Mouse (Mus musculus) small intestine, adult 2 months (tissue): ENCODE results near the gene Arfgef3. TPM values are rescaled to one million over a fixed set of nuclear protein-coding genes. Genes with fewer than 3 reads are reported as not detected.

Experiments used
- H3K27ac ChIP-seq: fragments of 200-500 bp; 2 replicates; pipeline ENCODE4 v1.5.1; 2012; ENCODE audit warnings: low read depth, low read length, control low read depth, inconsistent platforms; ENCODE audit not compliant: insufficient read depth
- H3K27me3 ChIP-seq: fragments of 200-500 bp; 2 replicates; pipeline ENCODE4 v1.6.1; 2012; ENCODE audit warnings: mild to moderate bottlenecking, moderate library complexity, low read length, inconsistent platforms; ENCODE audit not compliant: control insufficient read depth, insufficient read depth
- H3K36me3 ChIP-seq: fragments of 200-500 bp; 2 replicates; pipeline ENCODE4 v1.6.1; 2012; ENCODE audit warnings: mild to moderate bottlenecking, low read length, control low read depth, inconsistent platforms; ENCODE audit not compliant: control insufficient read depth, insufficient read depth
- H3K4me1 ChIP-seq: fragments of 200-500 bp; 2 replicates; pipeline ENCODE4 v1.6.1; 2012; ENCODE audit warnings: low read length, inconsistent platforms, mixed read lengths; ENCODE audit not compliant: control insufficient read depth, insufficient read depth, insufficient read length
- H3K4me3 ChIP-seq: fragments of 200-500 bp; 2 replicates; pipeline ENCODE4 v1.5.1; 2012; ENCODE audit warnings: low read depth, mild to moderate bottlenecking, control low read depth, inconsistent platforms, low read length, moderate library complexity
- CTCF ChIP-seq: fragments of 200-500 bp; IDR thresholded peaks from 2 replicates; pipeline ENCODE4 v1.5.1; 2012; ENCODE audit warnings: low read depth, mild to moderate bottlenecking, control low read depth, inconsistent platforms, low read length, moderate library complexity, mixed read lengths; ENCODE audit not compliant: insufficient replicate concordance, insufficient read length; ENCODE audit errors: extremely low read depth
- POLR2A ChIP-seq: fragments of 200-500 bp; IDR thresholded peaks from 2 replicates; pipeline ENCODE4 v1.6.1; 2012; ENCODE audit warnings: low read depth, mild to moderate bottlenecking, control low read depth, inconsistent platforms, low read length, moderate library complexity
- WGBS: fragments of 180-500 bp; shearing (Covaris S2); methylation state at CpG from one replicate; pipeline ENCODE4 v1.1.7; 2018; 5-methylcytosine and 5-hydroxymethylcytosine counted together
- polyA plus RNA-seq: library from polyadenylated mRNA; depleted of rRNA; stranded (reverse); fragments of >200 nt; gene quantifications from 2 replicates; pipeline ENCODE4 v1.2.3, GENCODE M21; 2012

The Arfgef3 gene
- polyA plus RNA-seq, 1 experiment = 2.0 TPM

GRCm38 (mm10) chr10:18688234-18688633 is 55.5 kb downstream of the Arfgef3 start:
- Histone ChIP-seq H3K36me3 (no peaks in the 10 kb centered on the region), H3K4me3 (no peak overlapping the region), H3K27me3 (no peaks in the 10 kb centered on the region), H3K27ac (no peak overlapping the region), H3K4me1 (peaks cover 2% of the 10 kb centered on the region; the same call in 1 of the 2 replicates)
- WGBS = 29% methylated on average over 2 of the region's 2 CpGs
- no peak for TF ChIP-seq CTCF
- no peak for TF ChIP-seq POLR2A

GRCm38 (mm10) chr10:18681385-18681954 is 62.3 kb downstream of the Arfgef3 start:
- peak overlapping the region; percentile 55 for H3K27ac ChIP-seq
- no peak for TF ChIP-seq POLR2A
- TF ChIP-seq CTCF = no peak

GRCm38 (mm10) chr10:18680661-18681384 is 62.9 kb downstream of the Arfgef3 start:
- 28% methylated on average over 3 of the region's 3 CpGs for WGBS
- Histone ChIP-seq H3K27me3 (no peaks in the 10 kb centered on the region), H3K4me1 (peaks cover 5% of the 10 kb centered on the region; the same call in 1 of the 2 replicates)

More at GRCm38 (mm10) chr10:18681385-18681954, 62.3 kb downstream of the Arfgef3 start:
- no peaks in the 10 kb centered on the region for H3K27me3 ChIP-seq
- H3K36me3 ChIP-seq = no peaks in the 10 kb centered on the region
- WGBS = 63% methylated on average over 2 of the region's 2 CpGs
- no peak overlapping the region for H3K4me3 ChIP-seq
- H3K4me1 ChIP-seq = peaks cover 5% of the 10 kb centered on the region; the same call in 1 of the 2 replicates

GRCm38 (mm10) chr10:18678836-18679235 is 64.9 kb downstream of the Arfgef3 start:
- 82% methylated on average over 4 of the region's 4 CpGs for WGBS
- no peak for TF ChIP-seq CTCF
- no peak for TF ChIP-seq POLR2A

More at GRCm38 (mm10) chr10:18680661-18681384, 62.9 kb downstream of the Arfgef3 start:
- TF ChIP-seq CTCF (no peak), POLR2A (no peak)
- Histone ChIP-seq H3K27ac (peak overlapping the region; percentile 55), H3K36me3 (no peaks in the 10 kb centered on the region), H3K4me3 (no peak overlapping the region)

GRCm38 (mm10) chr10:18664794-18665193 is 79.0 kb downstream of the Arfgef3 start:
- Histone ChIP-seq H3K36me3 (no peaks in the 10 kb centered on the region; the same call in 1 of the 2 replicates), H3K27me3 (no peaks in the 10 kb centered on the region), H3K27ac (no peak overlapping the region), H3K4me1 (peaks cover 2% of the 10 kb centered on the region; the same call in 1 of the 2 replicates), H3K4me3 (no peak overlapping the region)
- no peak for TF ChIP-seq POLR2A
- no peak for TF ChIP-seq CTCF
- WGBS = 96% methylated on average over 11 of the region's 11 CpGs

More at GRCm38 (mm10) chr10:18678836-18679235, 64.9 kb downstream of the Arfgef3 start:
- Histone ChIP-seq H3K4me3 (no peak overlapping the region), H3K36me3 (no peaks in the 10 kb centered on the region), H3K4me1 (peaks cover 5% of the 10 kb centered on the region; the same call in 1 of the 2 replicates), H3K27me3 (no peaks in the 10 kb centered on the region), H3K27ac (no peak overlapping the region)

- TF ChIP-seq POLR2A (no peak), CTCF (no peak)
- Histone ChIP-seq H3K36me3 (no peaks in the 10 kb centered on the region; the same call in 1 of the 2 replicates), H3K27me3 (no peaks in the 10 kb centered on the region), H3K27ac (no peak overlapping the region), H3K4me3 (no peak overlapping the region), H3K4me1 (peaks cover 2% of the 10 kb centered on the region; the same call in 1 of the 2 replicates)
- 85% methylated on average over 2 of the region's 2 CpGs for WGBS
Observed at GRCm38 (mm10) chr10:18664016-18664415, 79.7 kb downstream of the Arfgef3 start.
